Mouse (Mus musculus) cerebellum, adult 2 months (tissue): Measurements from ENCODE around the gene Meis1. TPM values are rescaled to one million over a fixed set of nuclear protein-coding genes. Genes with fewer than 3 reads are reported as not detected.
A peak's percentile ranks its signal among the peaks of the same experiment; 100 is the strongest.

Experiments
- DNase-seq, 2 experiments: peaks; one replicate each; pipeline ENCODE4 v3.0.0; 2021
- H3K27ac ChIP-seq: fragments of 200-500 bp; 2 replicates; pipeline ENCODE4 v1.5.1; 2012; ENCODE audit warnings: low read length, control low read depth, inconsistent platforms; ENCODE audit not compliant: insufficient read depth
- H3K27me3 ChIP-seq: fragments of 200-500 bp; 2 replicates; pipeline ENCODE4 v1.6.1; 2012; ENCODE audit warnings: inconsistent platforms, mild to moderate bottlenecking, low read length, moderate library complexity; ENCODE audit not compliant: control insufficient read depth, insufficient read depth
- H3K4me1 ChIP-seq: fragments of 200-500 bp; 2 replicates; pipeline ENCODE4 v1.6.1; 2011; ENCODE audit warnings: low read length; ENCODE audit not compliant: control insufficient read depth, insufficient read depth
- H3K4me3 ChIP-seq: fragments of 200-500 bp; replicated peaks from 2 replicates; pipeline ENCODE3; 2011; ENCODE audit warnings: mild to moderate bottlenecking, low read depth, low read length, control low read depth; ENCODE audit not compliant: insufficient read depth
- CTCF ChIP-seq: fragments of 200-500 bp; IDR thresholded peaks from 2 replicates; pipeline ENCODE4 v1.5.1; 2011; ENCODE audit warnings: low read depth, mild to moderate bottlenecking, control low read depth, low read length, moderate library complexity, borderline replicate concordance; ENCODE audit not compliant: insufficient read depth
- POLR2A ChIP-seq: fragments of 200-500 bp; IDR thresholded peaks from 2 replicates; pipeline ENCODE4 v1.6.1; 2011; ENCODE audit warnings: low read length, control low read depth, borderline replicate concordance; ENCODE audit not compliant: insufficient read depth
- WGBS: fragments of 180-500 bp; shearing (Covaris S2); methylation state at CpG from one replicate; pipeline ENCODE4 v1.1.7; 2018; 5-methylcytosine and 5-hydroxymethylcytosine counted together
- polyA plus RNA-seq: library from polyadenylated mRNA; depleted of rRNA; stranded (reverse); fragments of >200 nt; gene quantifications from 2 replicates; pipeline ENCODE4 v1.2.3, GENCODE M21; 2012

The Meis1 gene
- polyA plus RNA-seq, 1 experiment, result 46.3 TPM

DNA sequence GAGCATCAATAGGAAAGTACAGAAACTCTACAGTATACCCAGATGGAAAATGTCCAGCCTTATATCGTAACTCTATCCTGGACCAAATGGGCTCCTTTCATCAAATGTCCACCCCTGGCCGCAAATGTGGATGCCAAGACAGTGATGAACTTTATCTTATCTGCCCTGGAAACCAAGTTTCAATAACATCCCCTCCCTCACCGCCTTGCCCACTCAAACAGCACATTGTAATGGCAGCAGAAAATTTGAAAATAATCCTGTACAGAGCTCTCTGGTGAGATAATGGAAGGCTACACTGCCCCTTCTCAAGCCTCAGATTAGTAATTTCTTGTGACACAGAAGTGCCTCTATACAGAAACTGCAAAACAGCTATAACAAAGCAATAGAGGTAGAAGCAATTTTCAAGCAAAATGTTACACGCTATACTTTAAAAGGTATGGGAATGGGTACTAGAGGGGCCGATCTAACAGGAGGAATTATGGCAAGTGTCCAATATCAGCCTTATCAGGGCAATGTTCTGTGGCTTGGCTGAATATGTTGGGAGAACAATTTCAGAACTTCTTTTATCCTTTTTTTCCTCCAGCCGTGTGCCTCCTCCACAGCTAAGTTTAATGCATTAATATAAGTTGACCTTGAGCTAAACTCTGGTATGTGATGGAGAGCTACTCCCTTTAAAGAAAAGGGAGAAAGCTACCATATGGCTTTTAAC lies 106.3 kb downstream of the Meis1 start:
- H3K27ac ChIP-seq, result no peak overlapping the region
- no peak for DNase-seq
- WGBS, result 69% methylated on average over 6 of the region's 6 CpGs
- no peaks in the 10 kb centered on the region for H3K27me3 ChIP-seq
- no peak overlapping the region for H3K4me3 ChIP-seq
- TF ChIP-seq CTCF (no peak), POLR2A (no peak)
- H3K4me1 ChIP-seq, result peaks cover 2% of the 10 kb centered on the region; the same call in 1 of the 2 replicates

GRCm38 (mm10) chr11:18906866-18907265 lies 111.9 kb downstream of the Meis1 start:
- no peak overlapping the region for H3K4me3 ChIP-seq
- H3K27ac ChIP-seq, result no peak overlapping the region
- 40% methylated on average over 3 of the region's 3 CpGs for WGBS
- peaks cover 2% of the 10 kb centered on the region; the same call in 1 of the 2 replicates for H3K4me1 ChIP-seq
- no peak for TF ChIP-seq CTCF
- no peak for TF ChIP-seq POLR2A
- no peak for DNase-seq
- H3K27me3 ChIP-seq, result no peaks in the 10 kb centered on the region

GRCm38 (mm10) chr11:18905431-18905830 lies 113.4 kb downstream of the Meis1 start:
- no peaks in the 10 kb centered on the region for H3K27me3 ChIP-seq
- 14% methylated on average over 1 of the region's 1 CpGs for WGBS
- H3K4me3 ChIP-seq, result no peak overlapping the region
- H3K27ac ChIP-seq, result no peak overlapping the region
- DNase-seq, result peak in 1 of 2 experiments; percentile 35
- H3K4me1 ChIP-seq, result no peaks in the 10 kb centered on the region; the same call in 1 of the 2 replicates
- TF ChIP-seq CTCF (no peak), POLR2A (no peak)

GRCm38 (mm10) chr11:18904880-18905279 lies 113.9 kb downstream of the Meis1 start:
- no peak overlapping the region for H3K4me3 ChIP-seq
- TF ChIP-seq POLR2A, result no peak
- TF ChIP-seq CTCF, result no peak
- no peak overlapping the region for H3K27ac ChIP-seq
- H3K4me1 ChIP-seq, result no peaks in the 10 kb centered on the region; the same call in 1 of the 2 replicates
- DNase-seq, result no peak
- H3K27me3 ChIP-seq, result no peaks in the 10 kb centered on the region
- WGBS, result 80% methylated on average over 1 of the region's 1 CpGs

DNA sequence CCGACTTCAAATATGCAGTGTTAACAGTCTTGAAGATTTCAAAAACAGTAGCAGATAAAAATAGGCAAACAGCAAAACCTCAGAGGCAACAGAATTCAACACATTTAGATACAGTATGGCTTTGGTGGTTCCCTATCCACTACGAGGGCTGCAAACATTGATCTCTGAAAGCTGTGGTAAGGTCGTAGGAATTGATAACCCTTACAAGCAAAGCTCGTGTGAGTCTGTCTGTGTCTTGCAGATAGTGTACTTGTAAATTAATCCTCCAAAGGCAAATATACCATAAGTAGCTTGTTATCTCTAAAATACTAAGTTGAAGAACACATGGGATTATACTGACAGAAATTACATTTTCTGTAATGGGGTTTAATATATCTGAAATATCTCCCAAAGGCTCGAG lies 114.5 kb downstream of the Meis1 start:
- no peak for TF ChIP-seq CTCF
- no peak for TF ChIP-seq POLR2A
- WGBS, result 93% methylated on average over 5 of the region's 5 CpGs

GRCm38 (mm10) chr11:18900489-18900888 lies 118.3 kb downstream of the Meis1 start:
- no peak for DNase-seq
- H3K27ac ChIP-seq, result no peak overlapping the region
- H3K27me3 ChIP-seq, result no peaks in the 10 kb centered on the region
- H3K4me1 ChIP-seq, result no peaks in the 10 kb centered on the region; the same call in 1 of the 2 replicates
- H3K4me3 ChIP-seq, result no peak overlapping the region
- 55% methylated on average over 2 of the region's 2 CpGs for WGBS
- no peak for TF ChIP-seq POLR2A
- no peak for TF ChIP-seq CTCF

More for the DNA sequence above, 114.5 kb downstream of the Meis1 start:
- H3K27ac ChIP-seq, result no peak overlapping the region
- H3K4me3 ChIP-seq, result no peak overlapping the region
- H3K27me3 ChIP-seq, result no peaks in the 10 kb centered on the region
- no peaks in the 10 kb centered on the region; the same call in 1 of the 2 replicates for H3K4me1 ChIP-seq
- DNase-seq, result no peak

DNA sequence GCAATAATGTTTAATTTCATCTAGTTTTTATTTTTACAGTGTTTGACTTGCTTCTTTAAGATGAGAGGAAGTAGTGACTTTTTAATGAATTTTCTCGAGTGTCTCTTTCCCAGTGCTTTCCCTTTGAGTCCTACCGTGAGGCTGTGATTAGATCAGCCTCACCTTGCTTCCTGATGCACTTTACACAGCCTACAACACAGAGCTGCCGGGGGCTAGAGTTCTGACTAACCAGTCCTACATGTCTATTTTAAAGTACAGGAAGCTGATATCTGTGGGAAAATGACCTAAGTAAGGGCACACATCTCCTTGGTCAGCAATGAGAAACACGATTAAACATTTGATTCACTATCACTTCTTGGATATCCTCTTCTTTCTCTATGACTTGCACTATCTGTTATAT lies 119.9 kb downstream of the Meis1 start:
- no peak for TF ChIP-seq POLR2A
- TF ChIP-seq CTCF, result no peak
- Histone ChIP-seq H3K27ac (no peak overlapping the region), H3K4me1 (no peaks in the 10 kb centered on the region; the same call in 1 of the 2 replicates), H3K4me3 (no peak overlapping the region), H3K27me3 (no peaks in the 10 kb centered on the region)
- no peak for DNase-seq
- WGBS, result 50% methylated on average over 4 of the region's 4 CpGs
